Mouse (Mus musculus) myocyte (in vitro differentiated cells): Measurements from ENCODE around the gene Tia1. TPM values are rescaled to one million over a fixed set of nuclear protein-coding genes. Genes with fewer than 3 reads are reported as not detected.

Experiments
- H3K27me3 ChIP-seq: one replicate; pipeline ENCODE4 v1.6.1; 2011; ENCODE audit not compliant: control insufficient read depth, insufficient read depth, insufficient read length
- H3K36me3 ChIP-seq: one replicate; pipeline ENCODE4 v1.6.1; 2011; ENCODE audit not compliant: control insufficient read depth, insufficient read depth
- H3K4me2 ChIP-seq: one replicate; pipeline ENCODE4 v1.6.1; 2011; ENCODE audit warnings: low read depth, control low read depth
- H3K4me3 ChIP-seq: one replicate; pipeline ENCODE4 v1.5.1; 2011; ENCODE audit warnings: mild to moderate bottlenecking, control low read depth, moderate library complexity
- H3K79me2 ChIP-seq: one replicate; pipeline ENCODE4 v1.6.1; 2011; ENCODE audit not compliant: control insufficient read depth, insufficient read depth
- H3ac ChIP-seq: one replicate; pipeline ENCODE4 v1.6.1; 2011; ENCODE audit not compliant: control insufficient read depth, insufficient read length
- CEBPB ChIP-seq: IDR thresholded peaks from 2 replicates; pipeline ENCODE4 v1.6.1; 2011; ENCODE audit warnings: mild to moderate bottlenecking, moderate library complexity; ENCODE audit not compliant: poor library complexity, insufficient read depth, severe bottlenecking
- E2F4 ChIP-seq: IDR thresholded peaks from one replicate; pipeline ENCODE4 v1.6.1; 2011; ENCODE audit warnings: mild to moderate bottlenecking, control low read depth, moderate library complexity; ENCODE audit not compliant: insufficient read depth
- MAX ChIP-seq: IDR thresholded peaks from one replicate; pipeline ENCODE4 v1.6.1; 2011; ENCODE audit warnings: low read depth, mild to moderate bottlenecking, control low read depth
- MYOD1 ChIP-seq, 3 experiments: IDR thresholded peaks; one replicate each; pipeline ENCODE4 v1.6.1; 2011; ENCODE audit warnings: control low read depth in 2 of 3, low read depth in 2 of 3, mild to moderate bottlenecking in 2 of 3, moderate library complexity in 1 of 3; ENCODE audit not compliant: insufficient read length in 2 of 3, control insufficient read depth in 1 of 3
- MYOG ChIP-seq, 3 experiments: IDR thresholded peaks; one replicate each; pipeline ENCODE4 v1.6.1; 2011; ENCODE audit warnings: control low read depth in 2 of 3, low read depth in 2 of 3, mild to moderate bottlenecking in 2 of 3; ENCODE audit not compliant: insufficient read length in 2 of 3, control insufficient read depth in 1 of 3, insufficient read depth in 1 of 3
- POLR2A ChIP-seq: IDR thresholded peaks from one replicate; pipeline ENCODE4 v1.6.1; 2011; ENCODE audit warnings: low read depth, mild to moderate bottlenecking, control low read depth, moderate library complexity; ENCODE audit not compliant: insufficient read length
- POLR2AphosphoS2 ChIP-seq: IDR thresholded peaks from one replicate; pipeline ENCODE4 v1.6.1; 2011; ENCODE audit warnings: low read depth, control low read depth; ENCODE audit not compliant: insufficient read length
- REST ChIP-seq: IDR thresholded peaks from one replicate; pipeline ENCODE4 v1.6.1; 2011; ENCODE audit warnings: mild to moderate bottlenecking, control low read depth, moderate library complexity; ENCODE audit not compliant: insufficient read depth, insufficient read length
- SRF ChIP-seq: IDR thresholded peaks from one replicate; pipeline ENCODE4 v1.6.1; 2011; ENCODE audit warnings: low read depth; ENCODE audit not compliant: control insufficient read depth, insufficient read length
- TCF12 ChIP-seq: IDR thresholded peaks from one replicate; pipeline ENCODE4 v1.6.1; 2011; ENCODE audit warnings: mild to moderate bottlenecking, control low read depth; ENCODE audit not compliant: poor library complexity, insufficient read depth, severe bottlenecking
- TCF3 ChIP-seq: IDR thresholded peaks from one replicate; pipeline ENCODE4 v1.6.1; 2011; ENCODE audit warnings: low read depth, control low read depth; ENCODE audit not compliant: insufficient read length
- USF1 ChIP-seq: IDR thresholded peaks from one replicate; pipeline ENCODE4 v1.6.1; 2011; ENCODE audit warnings: low read depth, mild to moderate bottlenecking, control low read depth, moderate library complexity
- polyA plus RNA-seq: library from polyadenylated mRNA; unstranded; fragments of >200 nt; fragmentation: generic; extraction: Trizol; gene quantifications from one replicate; pipeline ENCODE4 v1.2.1, GENCODE M21; 2012; ENCODE audit warnings: missing spikeins

Tia1 gene
- polyA plus RNA-seq, 1 experiment: 12.8 TPM

DNA sequence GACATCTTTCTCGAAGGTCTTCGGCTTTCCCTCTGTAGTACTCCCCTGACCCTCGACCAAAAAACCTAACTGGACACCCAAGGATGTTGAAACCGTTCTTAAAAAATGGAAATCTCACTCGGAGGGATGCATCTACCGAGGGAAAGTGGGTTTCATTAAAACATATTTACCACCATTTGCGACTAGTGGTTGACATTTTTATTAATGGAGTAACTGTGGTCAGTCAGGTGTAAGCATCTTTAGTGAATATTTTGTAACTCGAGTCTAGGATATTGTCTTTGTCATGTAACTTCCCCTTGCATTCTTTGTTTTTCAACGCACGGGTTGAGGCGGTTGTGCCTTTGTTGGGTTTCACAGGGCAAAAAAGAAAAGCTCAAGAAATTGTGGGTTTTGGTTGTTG, 977 bp downstream of the Tia1 start:
- Histone ChIP-seq H3K4me3 (peak overlapping the region; percentile 90), H3K79me2 (peaks cover 56% of the 10 kb centered on the region), H3ac (peak overlapping the region; percentile 93), H3K36me3 (peaks cover 5% of the 10 kb centered on the region), H3K27me3 (no peaks in the 10 kb centered on the region), H3K4me2 (peak overlapping the region; percentile 89)
- no peak for TF ChIP-seq MYOD1 (IDR thresholded peaks at IDR 0.05; ENCODE audit: control insufficient read depth in 1 of 3, insufficient read length in 2 of 3, low read depth in 2 of 3)
- no peak for TF ChIP-seq REST
- no peak for TF ChIP-seq SRF
- no peak for TF ChIP-seq TCF3
- TF ChIP-seq POLR2A: no peak
- TF ChIP-seq CEBPB: 0 out of 2 replicates have a peak, but pooled peaks have one; percentile 29

- H3K79me2 ChIP-seq: peaks cover 69% of the 10 kb centered on the region
- no peaks in the 10 kb centered on the region for H3K27me3 ChIP-seq
- peak overlapping the region; percentile 90 for H3K4me3 ChIP-seq
- peaks cover 5% of the 10 kb centered on the region for H3K36me3 ChIP-seq
- peak overlapping the region; percentile 89 for H3K4me2 ChIP-seq
- TF ChIP-seq MYOG (IDR thresholded peaks at IDR 0.05; ENCODE audit: control insufficient read depth in 1 of 3, insufficient read depth in 1 of 3, insufficient read length in 2 of 3, low read depth in 2 of 3) (no peak), E2F4 (no peak), MAX (no peak), CEBPB (no peak), MYOD1 (IDR thresholded peaks at IDR 0.05; ENCODE audit: control insufficient read depth in 1 of 3, insufficient read length in 2 of 3, low read depth in 2 of 3) (peak in 1 of 3 experiments; percentile 28)
- no peak overlapping the region for H3ac ChIP-seq
Measured at GRCm38 (mm10) chr6:86406306-86406705, 2.3 kb downstream of the Tia1 start.

DNA sequence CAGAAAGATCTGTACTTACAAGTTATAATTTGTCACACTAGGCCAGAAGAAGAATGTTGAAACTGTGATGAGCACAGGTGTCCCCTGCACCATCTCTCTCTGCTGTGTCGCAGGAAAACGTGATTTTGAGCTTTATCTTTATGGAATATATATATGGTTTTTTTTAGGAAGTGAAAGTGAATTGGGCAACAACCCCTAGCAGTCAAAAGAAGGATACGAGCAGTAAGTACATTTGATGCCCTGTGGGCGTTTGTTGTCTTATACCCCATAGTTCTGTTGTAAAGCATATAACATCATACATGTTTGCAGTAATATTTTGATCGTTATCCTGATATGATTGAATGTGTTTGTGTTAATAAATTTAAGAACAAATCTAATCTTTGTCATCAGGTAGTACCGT, 14.7 kb downstream of the Tia1 start:
- peaks cover 92% of the 10 kb centered on the region for H3K36me3 ChIP-seq
- H3K79me2 ChIP-seq: peaks cover 8% of the 10 kb centered on the region
- no peak for TF ChIP-seq MYOG (IDR thresholded peaks at IDR 0.05; ENCODE audit: control insufficient read depth in 1 of 3, insufficient read depth in 1 of 3, insufficient read length in 2 of 3, low read depth in 2 of 3)
- TF ChIP-seq POLR2A: no peak
- no peaks in the 10 kb centered on the region for H3K27me3 ChIP-seq
- H3K4me2 ChIP-seq: no peak overlapping the region
- no peak overlapping the region for H3K4me3 ChIP-seq
- no peak overlapping the region for H3ac ChIP-seq

DNA sequence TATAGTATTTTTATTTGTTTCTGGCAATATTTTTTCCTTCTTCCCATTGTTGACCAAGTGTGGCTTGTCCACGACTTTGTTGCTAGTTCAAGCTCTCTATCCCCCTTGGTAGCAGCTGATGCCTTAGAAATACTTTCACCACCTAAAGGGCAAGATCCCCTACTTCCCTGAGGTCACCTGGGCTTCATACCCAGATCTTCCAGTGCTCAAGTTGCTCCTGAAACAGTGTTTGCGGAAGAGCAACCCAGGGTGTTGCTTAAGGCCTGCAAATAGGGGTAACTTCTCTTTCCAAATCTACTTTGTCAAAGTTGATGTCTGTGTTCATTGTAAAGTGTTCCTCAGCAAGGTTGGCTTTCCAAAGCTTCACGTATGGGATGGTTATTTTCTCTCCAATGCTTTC, 15.2 kb downstream of the Tia1 start:
- H3K27me3 ChIP-seq: no peaks in the 10 kb centered on the region
- H3K4me3 ChIP-seq: no peak overlapping the region
- peaks cover 3% of the 10 kb centered on the region for H3K79me2 ChIP-seq
- peaks cover 92% of the 10 kb centered on the region for H3K36me3 ChIP-seq
- H3K4me2 ChIP-seq: no peak overlapping the region
- no peak for TF ChIP-seq USF1
- TF ChIP-seq MYOG (IDR thresholded peaks at IDR 0.05; ENCODE audit: control insufficient read depth in 1 of 3, insufficient read depth in 1 of 3, insufficient read length in 2 of 3, low read depth in 2 of 3): no peak
- no peak for TF ChIP-seq REST
- no peak overlapping the region for H3ac ChIP-seq

GRCm38 (mm10) chr6:86420491-86420890, 16.5 kb downstream of the Tia1 start:
- Histone ChIP-seq H3K4me2 (no peak overlapping the region), H3K79me2 (no peaks in the 10 kb centered on the region), H3ac (no peak overlapping the region), H3K36me3 (peaks cover 94% of the 10 kb centered on the region), H3K4me3 (no peak overlapping the region), H3K27me3 (no peaks in the 10 kb centered on the region)
- TF ChIP-seq E2F4: no peak
- no peak for TF ChIP-seq POLR2AphosphoS2
- no peak for TF ChIP-seq REST
- TF ChIP-seq MYOG (IDR thresholded peaks at IDR 0.05; ENCODE audit: control insufficient read depth in 1 of 3, insufficient read depth in 1 of 3, insufficient read length in 2 of 3, low read depth in 2 of 3): no peak
- TF ChIP-seq TCF3: no peak
- no peak for TF ChIP-seq POLR2A
- TF ChIP-seq USF1: no peak
- TF ChIP-seq MYOD1 (IDR thresholded peaks at IDR 0.05; ENCODE audit: control insufficient read depth in 1 of 3, insufficient read length in 2 of 3, low read depth in 2 of 3): no peak
- TF ChIP-seq MAX: no peak
- no peak for TF ChIP-seq SRF
- TF ChIP-seq CEBPB: no peak
- TF ChIP-seq TCF12: no peak

GRCm38 (mm10) chr6:86426358-86426757, 22.3 kb downstream of the Tia1 start, which contains the start of gene Gm44790:
Gene Gm44790, plus strand, starts transcription at chr6:86426658.
- Histone ChIP-seq H3K27me3 (no peaks in the 10 kb centered on the region), H3K79me2 (no peaks in the 10 kb centered on the region), H3K36me3 (peaks cover 82% of the 10 kb centered on the region), H3K4me2 (no peak within 1 kb of the TSS), H3ac (no peak within 1 kb of the TSS), H3K4me3 (no peak within 1 kb of the TSS)
- TF ChIP-seq E2F4: no peak
- no peak for TF ChIP-seq TCF12
- TF ChIP-seq MYOG (IDR thresholded peaks at IDR 0.05; ENCODE audit: control insufficient read depth in 1 of 3, insufficient read depth in 1 of 3, insufficient read length in 2 of 3, low read depth in 2 of 3): no peak
- TF ChIP-seq MYOD1 (IDR thresholded peaks at IDR 0.05; ENCODE audit: control insufficient read depth in 1 of 3, insufficient read length in 2 of 3, low read depth in 2 of 3): no peak
- TF ChIP-seq TCF3: no peak
- TF ChIP-seq MAX: no peak
- no peak for TF ChIP-seq POLR2AphosphoS2
- TF ChIP-seq POLR2A: no peak
